Mouse (Mus musculus): ENCODE measurements at regions not wholly inside any gene's neighbourhood (a gene's known extent, or its start where the extent isn't known, plus 50 kb on each side); places are given as distances from the start of the nearest gene placed in this dataset.
"Not testable (repeated sequence)": the region's sequence is repeated elsewhere in the genome, so short reads cannot be mapped to it uniquely, and the experiment has no call there.

GRCm38 (mm10) chr6:37696074-37696473 is 166.1 kb downstream of the Akr1d1 start:
- DNase-seq (ENCODE audit: extremely low spot score), result no peak

- DNase-seq (ENCODE audit: extremely low spot score), result no peak
These were observed 166.7 kb upstream of the Trim24 start for GRCm38 (mm10) chr6:37703946-37704345.

- DNase-seq (ENCODE audit: extremely low spot score), result no peak
These were observed 164.9 kb upstream of the Trim24 start for GRCm38 (mm10) chr6:37705733-37706145.

- DNase-seq (ENCODE audit: extremely low spot score), result not testable (repeated sequence)
These were observed 162.9 kb upstream of the Trim24 start for GRCm38 (mm10) chr6:37707671-37708070.

- no peak for DNase-seq (ENCODE audit: extremely low spot score)
These were observed 158.8 kb upstream of the Trim24 start for GRCm38 (mm10) chr6:37711766-37712165.

GRCm38 (mm10) chr6:37713411-37713810 is 157.2 kb upstream of the Trim24 start:
- DNase-seq (ENCODE audit: extremely low spot score), result no peak

- no peak for DNase-seq (ENCODE audit: extremely low spot score)
These were observed 156.2 kb upstream of the Trim24 start for GRCm38 (mm10) chr6:37714223-37714928.

- no peak for DNase-seq (ENCODE audit: extremely low spot score)
These were observed 148.9 kb upstream of the Trim24 start for GRCm38 (mm10) chr6:37721736-37722135.

- no peak for DNase-seq (ENCODE audit: extremely low spot score)
These were observed 147.3 kb upstream of the Trim24 start for GRCm38 (mm10) chr6:37723337-37723736.

- no peak for DNase-seq (ENCODE audit: extremely low spot score)
These were observed 146.4 kb upstream of the Trim24 start for GRCm38 (mm10) chr6:37724240-37724639.

GRCm38 (mm10) chr6:37728621-37729020 is 142.0 kb upstream of the Trim24 start:
- DNase-seq (ENCODE audit: extremely low spot score), result no peak

- DNase-seq (ENCODE audit: extremely low spot score), result no peak
These were observed 141.4 kb upstream of the Trim24 start for GRCm38 (mm10) chr6:37729165-37729564.

GRCm38 (mm10) chr6:37730500-37731239 is 139.9 kb upstream of the Trim24 start:
- peak; percentile 21 for DNase-seq (ENCODE audit: extremely low spot score)

GRCm38 (mm10) chr6:37732385-37732784 is 138.2 kb upstream of the Trim24 start:
- peak; percentile 19 for DNase-seq (ENCODE audit: extremely low spot score)

- no peak for DNase-seq (ENCODE audit: extremely low spot score)
These were observed 135.2 kb upstream of the Trim24 start for GRCm38 (mm10) chr6:37735288-37735961.

- no peak for DNase-seq (ENCODE audit: extremely low spot score)
These were observed 134.7 kb upstream of the Trim24 start for GRCm38 (mm10) chr6:37735962-37736297.

GRCm38 (mm10) chr6:37740982-37741889 is 129.4 kb upstream of the Trim24 start:
- DNase-seq (ENCODE audit: extremely low spot score), result no peak

GRCm38 (mm10) chr6:37741916-37742315 is 128.7 kb upstream of the Trim24 start:
- not testable (repeated sequence) for DNase-seq (ENCODE audit: extremely low spot score)

GRCm38 (mm10) chr6:37744679-37745078 is 125.9 kb upstream of the Trim24 start:
- no peak for DNase-seq (ENCODE audit: extremely low spot score)

GRCm38 (mm10) chr6:37745393-37746100 is 125.1 kb upstream of the Trim24 start:
- DNase-seq (ENCODE audit: extremely low spot score), result no peak

GRCm38 (mm10) chr6:37747793-37748192 is 122.8 kb upstream of the Trim24 start:
- not testable (repeated sequence) for DNase-seq (ENCODE audit: extremely low spot score)

Data from embryo, embryonic 9.5 days (tissue).